Mouse (Mus musculus): Measurements from ENCODE around the gene Nrp1. TPM values are rescaled to one million over a fixed set of nuclear protein-coding genes. Genes with fewer than 3 reads are reported as not detected.

Gene Nrp1
- polyA plus RNA-seq, 2 experiments from 2014 or later: 209 to 238 TPM

DNA sequence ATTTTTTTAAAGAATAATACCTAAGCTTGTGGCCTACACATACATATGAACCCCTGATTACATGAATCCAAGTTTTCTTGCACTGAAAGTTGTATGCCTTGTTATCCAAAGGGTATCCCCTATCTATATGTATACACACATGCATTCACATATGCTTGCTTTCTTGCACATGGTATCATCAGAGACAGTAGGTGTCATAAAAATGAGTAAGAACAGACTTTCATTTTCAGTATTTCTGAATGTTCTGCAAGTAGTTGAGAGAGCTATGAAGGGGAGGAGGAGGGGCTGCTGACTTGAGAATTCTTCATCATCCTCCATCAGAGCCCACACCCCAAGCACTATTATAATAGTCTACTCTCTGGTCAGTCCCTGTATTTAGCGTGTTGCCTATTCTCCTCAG, 62.0 kb downstream of the Nrp1 start:
- peak; percentile 47 for ATAC-seq

DNA sequence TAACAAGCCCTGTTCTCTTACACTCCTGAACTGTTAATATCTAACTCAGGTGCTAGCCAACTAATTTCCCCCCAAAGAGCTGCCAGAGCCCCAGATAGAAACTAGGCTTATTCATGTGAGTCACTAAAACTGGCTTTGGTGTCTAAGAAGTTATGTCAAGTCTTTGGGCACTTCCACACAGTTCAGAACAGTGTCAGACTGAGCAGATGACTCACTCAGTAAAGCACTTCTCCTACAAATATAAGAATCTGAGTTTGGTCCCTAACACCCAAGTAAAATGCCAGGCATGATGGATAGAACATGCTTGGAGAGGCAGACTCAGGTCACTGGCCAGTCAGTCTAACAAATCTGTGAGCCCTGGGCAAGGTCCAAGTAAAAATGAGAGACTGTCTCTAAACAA, 65.4 kb downstream of the Nrp1 start:
- ATAC-seq: no peak

DNA sequence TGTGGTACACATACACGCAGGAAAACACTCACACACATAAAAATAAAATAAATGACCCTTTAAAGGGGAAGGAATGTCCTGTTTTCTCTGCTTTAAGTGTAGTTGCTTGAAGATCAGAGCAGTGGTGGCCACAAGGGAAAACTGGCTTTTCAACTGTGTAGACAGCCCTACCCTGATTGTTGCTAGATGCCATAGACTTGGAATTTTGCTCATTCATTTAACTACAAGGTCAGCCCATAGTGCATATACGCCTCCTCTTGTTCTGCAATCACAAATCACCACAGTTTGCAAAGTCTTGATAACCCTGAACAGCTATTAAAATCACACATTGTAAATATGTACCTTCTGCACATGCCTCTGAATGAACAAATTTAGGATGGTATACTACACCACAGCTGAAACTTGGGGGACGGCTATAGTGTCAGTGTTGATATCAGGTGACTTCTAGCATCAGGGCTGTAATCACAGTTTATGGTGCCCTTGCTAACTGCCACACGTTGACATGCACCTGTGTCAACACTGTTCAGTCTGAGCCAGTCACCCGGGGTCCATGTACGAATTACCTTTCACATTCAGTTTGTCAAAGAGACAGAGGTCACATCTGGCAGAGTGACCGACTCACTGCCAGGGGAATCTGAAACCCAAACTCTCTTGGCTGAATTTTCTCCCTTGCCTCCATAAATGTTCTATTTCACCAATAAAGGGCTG, 66.4 kb downstream of the Nrp1 start:
- no peak for ATAC-seq

DNA sequence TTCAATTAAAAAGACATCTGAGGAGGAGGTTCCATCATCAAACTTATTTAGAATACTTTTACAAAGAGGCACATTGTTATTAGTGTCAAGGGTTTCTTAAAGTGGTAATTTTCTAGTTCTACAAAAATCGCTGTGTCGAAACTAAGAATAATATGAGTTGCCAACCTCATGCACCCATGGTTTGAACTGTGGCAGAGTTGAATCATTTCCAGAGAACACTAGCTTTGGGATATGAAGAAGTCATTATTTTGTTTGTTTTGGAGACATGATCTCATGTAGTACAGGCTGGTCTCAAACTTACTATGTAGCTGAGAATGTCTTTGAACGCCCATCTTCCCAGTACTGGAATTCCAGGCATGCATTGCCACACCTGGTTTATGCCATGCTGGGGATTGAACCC, 68.7 kb downstream of the Nrp1 start:
- ATAC-seq: no peak

DNA sequence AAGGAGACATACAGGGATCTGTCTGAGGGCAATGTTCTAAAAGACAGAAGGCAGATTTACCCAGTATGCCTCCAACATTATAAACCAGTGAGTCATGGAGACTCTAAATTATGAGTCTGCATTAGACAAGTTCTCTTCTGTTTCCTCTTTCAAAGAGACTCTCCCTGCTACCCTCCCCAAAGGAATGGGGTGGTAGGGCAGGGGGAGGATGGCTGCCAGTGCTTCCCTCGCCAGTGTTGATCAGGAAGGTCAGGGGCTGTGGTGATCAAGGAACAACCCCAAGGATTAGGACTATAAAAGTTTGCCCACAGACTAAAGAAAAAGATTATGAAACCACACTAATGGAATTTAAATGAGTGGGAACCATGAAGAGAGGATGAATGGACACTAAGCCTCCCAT, 70.6 kb downstream of the Nrp1 start:
- no peak for ATAC-seq

DNA sequence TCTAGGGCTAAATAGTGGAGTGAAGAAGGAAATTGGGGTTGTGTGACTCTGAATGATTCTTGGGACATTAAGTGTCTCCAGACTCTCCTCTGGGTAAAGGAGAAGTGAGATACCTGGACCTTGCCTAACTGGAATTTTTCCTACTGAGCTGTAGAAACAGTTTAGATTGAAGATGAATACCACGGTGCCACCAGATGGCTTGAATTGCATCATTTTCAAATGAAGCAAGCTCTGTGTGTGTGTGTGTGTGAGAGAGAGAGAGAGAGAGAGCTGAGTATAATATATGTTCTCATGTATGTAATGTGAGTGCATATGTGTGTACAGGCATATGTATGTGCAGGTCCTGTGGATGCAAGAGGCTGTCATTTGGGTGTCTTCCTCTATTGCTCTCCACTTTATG, 72.7 kb downstream of the Nrp1 start:
- no peak for ATAC-seq

DNA sequence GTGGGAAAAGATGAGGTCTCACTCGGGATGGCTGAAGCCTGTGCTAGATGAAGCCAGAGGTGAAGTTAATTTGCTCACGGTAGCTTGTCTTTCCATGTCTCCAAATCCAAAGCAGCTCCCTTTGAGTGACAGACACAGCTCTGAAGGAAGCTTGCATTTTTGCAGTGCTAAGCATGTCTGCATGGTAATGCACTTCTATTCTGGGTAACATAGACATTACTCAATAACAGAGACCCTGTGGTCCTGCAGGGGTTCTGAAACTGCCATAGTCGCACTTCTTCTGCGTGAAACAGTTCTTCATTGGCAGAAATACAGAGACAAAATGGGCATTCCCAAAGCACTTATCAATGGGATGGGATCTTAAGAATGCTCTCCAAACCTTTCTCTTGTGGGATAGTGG, 77.3 kb downstream of the Nrp1 start:
- ATAC-seq: no peak

DNA sequence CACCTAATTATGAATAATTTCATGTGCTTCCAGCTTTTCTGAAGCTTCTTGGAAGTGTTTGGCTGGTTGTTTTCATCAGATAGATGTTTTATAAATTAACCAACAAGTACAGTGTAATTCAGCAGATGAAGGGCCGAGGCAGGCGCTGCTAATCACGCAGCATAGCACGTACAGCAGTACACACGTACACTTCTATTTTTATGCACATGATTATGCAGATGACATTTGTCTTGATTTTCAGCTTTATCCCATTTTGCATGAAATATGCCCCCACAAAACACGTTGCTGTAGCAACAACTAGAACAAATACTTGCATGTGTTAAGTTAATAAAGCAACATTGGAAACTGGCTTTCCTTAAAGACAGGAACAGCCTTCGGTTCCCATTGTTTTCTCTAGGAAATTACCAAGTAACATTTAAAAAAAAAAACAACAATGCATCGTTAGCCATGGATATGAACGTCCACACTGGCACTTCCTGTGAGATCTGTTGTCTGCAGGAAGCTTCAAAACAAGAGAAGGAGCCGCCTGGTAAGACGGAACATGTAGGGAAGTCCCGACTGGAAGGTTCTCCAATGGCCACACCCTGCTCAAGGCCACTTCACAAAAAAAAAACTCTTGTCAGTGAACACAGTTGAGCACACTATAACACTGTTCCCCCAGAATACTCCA, 78.9 kb downstream of the Nrp1 start:
- no peak for ATAC-seq

DNA sequence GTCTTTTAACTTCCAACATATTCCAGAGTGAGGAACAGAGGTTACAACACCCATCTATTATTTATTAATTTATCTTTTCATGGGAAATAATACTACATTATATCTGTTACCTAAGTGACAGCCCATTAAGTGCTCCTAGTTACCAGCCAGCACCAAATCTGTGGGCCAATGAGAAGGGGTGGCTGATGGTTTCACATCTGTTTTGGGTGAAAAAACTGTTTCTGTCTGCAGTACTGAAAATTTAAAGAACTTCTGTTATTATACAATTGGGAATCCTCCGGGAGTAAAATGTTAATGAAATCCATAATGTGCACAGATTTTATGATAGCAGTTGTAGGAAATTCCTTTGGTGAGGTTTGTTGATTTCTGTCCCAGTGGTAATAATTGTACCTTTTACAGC, 83.0 kb downstream of the Nrp1 start:
- no peak for ATAC-seq

DNA sequence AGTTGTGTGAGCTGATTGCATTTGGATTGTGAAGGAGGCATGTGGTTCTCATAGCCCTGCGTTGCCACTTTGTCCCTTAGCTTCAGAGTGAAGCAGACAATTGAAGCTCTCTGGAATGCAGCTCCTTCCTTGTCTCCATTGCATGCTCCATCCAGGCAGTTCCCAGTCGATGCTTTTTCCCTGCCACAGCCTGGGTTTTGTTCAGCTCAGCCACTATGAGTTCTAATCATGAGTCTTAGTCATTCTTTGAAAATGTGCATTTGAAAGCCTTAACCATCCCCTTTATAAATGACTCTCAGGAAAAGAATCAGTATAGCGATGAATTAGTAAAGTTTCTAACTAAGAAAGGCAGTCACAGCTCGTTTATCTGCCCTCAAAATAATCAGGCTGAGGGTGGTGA, 87.2 kb downstream of the Nrp1 start:
- ATAC-seq: no peak

DNA sequence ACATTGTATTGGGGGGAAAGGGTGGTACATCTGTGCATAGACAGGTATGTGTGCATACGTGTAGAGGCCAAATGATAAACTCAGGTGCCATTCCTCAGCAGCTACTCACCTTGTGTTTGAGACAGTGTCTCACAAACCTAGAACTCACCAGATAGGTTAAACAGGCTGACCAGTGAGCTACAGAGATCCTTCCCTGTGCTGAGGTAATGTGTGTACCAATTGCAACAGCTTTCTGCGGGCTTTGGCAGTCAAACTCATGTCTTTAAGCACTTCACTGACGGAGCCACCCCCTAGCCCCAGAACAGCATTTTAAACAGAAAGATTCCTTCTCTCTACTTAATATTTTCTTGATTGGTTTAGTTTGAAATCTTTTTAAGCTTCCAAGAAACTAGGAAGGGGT, 88.2 kb downstream of the Nrp1 start:
- no peak for ATAC-seq

DNA sequence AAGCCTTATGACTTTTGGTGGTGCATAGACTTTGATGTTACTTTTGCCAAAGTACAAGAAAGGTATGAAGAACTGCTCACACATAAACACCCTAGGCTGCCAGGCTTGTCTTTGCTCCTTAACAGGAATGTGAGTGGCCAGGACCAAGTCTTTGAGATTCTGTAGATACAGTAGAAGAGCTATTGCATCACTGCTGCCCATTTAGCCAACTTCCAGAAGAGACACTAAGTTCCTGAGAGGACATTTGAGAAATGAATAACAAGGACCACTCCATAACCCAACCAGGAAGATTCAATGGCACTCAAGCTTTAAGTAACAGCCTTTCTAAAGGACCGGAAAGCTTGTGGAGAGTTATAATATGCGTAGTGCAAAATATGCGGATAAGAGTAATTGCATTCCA, 88.9 kb downstream of the Nrp1 start:
- ATAC-seq: no peak

DNA sequence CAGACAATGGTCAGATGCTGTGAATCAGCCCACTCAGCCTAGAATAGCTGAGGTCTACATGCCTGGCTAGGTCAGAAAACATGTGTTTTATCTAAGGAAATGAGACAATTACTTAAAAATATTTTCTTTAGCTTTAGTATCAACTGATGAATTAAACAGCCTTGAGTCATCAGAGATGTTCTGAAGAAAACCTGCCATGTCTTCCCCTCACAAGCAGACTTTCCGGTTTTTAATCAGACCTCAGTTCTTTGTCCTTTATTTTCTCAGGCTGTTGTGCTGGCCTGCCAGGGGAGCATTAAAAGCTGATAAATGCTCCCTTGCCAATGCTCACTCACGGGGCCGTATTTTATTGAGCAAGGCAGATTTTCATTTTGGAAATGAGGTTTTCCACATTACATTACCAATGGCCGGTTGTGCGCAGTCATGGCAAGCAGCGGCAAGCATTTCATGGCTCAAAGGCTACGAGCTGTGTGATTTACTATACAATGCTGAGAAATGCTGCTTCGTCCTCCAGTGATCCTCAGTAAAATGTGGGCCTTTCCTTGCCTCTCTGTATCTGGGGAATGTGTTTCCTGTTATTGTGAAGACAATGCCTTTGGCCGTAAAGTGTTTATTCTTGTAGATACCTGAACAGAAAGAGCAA, 92.1 kb downstream of the Nrp1 start:
- ATAC-seq: no peak

DNA sequence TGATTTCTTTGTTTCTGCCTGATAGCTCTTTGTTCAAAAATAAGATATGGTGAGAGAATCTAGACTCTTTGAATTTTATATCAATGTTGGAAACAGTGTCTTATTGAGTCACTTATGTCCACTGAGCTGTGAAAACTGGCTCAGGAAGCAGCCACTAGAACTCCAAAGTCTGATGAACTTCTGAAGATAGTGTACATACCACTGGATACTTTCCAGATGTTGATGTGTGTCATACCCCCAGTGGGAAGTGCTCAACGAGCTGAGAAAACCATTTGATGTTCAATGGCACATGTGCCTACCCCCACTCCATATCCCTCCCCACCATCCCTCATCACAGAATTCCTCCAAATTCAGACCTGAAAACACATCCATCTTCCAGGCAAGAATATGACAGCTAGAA, 92.7 kb downstream of the Nrp1 start:
- no peak for ATAC-seq

DNA sequence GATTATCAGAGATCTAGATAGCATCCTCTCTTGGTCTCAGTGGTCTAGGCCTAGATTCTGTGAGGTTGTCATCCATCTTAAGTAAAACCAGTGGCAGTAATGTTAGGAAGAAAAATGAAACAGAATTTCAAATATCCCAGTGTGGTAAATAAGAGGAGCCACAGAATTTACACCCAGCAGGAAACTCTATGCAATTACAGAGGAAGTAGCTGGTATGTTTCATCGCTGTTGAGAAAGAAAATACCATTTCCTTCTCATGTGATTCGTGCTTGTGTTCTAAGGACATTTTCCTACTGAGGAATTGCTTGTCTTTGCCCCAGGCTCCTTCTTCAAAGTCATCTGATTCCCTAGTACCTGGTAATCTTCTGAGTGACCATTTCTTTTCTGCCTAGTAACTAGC, 95.1 kb downstream of the Nrp1 start:
- no peak for ATAC-seq

DNA sequence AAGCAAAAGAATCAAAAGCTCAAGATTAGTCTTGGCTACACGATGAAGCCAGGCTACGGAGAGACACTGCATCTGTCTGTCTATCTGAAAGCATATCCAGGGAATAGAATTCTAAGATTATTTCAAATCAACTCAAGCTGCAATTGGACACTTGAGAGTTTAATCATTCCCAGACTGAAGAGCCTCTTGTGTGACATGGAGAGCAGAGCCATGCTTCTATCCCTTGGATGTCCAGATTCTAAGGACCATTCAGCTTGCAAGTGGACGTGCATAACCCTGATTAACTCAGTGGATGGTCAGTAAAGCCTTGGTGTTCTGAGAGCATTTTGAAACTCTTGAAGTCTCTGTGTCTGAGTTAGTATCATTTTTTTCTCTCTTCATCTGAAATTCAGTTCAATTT, 95.6 kb downstream of the Nrp1 start:
- ATAC-seq: no peak

DNA sequence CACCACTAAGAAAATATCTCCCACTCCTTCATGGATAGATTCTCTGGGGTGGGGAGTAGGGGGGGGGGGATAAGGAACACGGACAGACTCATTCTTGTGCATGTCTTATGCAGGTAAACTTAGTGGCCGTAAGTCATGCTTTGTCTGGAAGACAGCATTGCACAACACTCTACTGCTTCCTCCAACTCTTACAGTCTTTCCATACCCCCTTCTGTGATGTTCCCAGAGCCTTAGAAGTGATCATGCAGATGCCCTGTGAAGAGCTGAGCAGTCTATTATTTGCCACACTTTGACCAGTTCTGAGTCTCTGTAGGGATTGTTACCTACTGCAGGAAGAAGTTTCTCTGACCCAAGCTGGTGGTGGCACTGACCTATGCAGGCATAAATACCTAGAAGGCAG, 98.9 kb downstream of the Nrp1 start:
- ATAC-seq: no peak

DNA sequence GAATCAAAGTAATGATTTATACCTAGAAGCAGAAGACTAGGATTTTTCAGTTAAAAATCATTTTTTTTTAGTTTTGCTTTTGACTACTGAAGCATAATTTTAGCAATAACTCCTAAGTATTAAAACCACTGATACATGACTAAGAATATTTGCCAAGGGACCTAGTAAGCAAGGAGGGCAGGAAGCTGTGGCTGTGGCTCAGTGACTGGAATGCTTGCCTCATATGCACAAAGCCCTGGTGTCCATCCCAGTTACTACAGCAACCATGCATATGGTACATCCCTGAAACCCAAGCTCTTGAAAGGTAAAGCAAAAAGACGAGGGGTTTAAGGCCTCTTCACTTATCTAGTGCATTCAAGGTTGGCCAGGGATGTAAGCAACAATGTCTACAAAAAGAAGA, 101.3 kb downstream of the Nrp1 start:
- ATAC-seq: no peak

DNA sequence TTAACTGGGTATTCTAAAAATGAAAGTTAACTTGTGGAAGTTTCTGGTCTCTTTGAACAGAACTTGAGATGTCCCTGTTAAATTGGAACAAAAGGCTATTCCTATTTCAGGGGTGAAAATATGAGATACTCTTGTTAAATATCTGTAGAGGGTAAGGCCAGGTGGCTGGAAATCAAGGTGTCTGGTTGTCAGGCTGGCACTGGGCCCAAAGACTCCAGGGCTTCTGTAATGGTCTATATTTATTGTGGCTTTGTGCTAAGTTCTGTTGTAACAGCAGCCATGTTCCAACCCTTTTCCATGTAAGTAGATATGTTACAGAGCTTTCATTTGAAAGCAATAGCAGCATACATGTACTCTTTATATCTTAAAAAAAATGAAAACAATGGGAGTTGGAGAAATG, 103.3 kb downstream of the Nrp1 start:
- ATAC-seq: no peak

DNA sequence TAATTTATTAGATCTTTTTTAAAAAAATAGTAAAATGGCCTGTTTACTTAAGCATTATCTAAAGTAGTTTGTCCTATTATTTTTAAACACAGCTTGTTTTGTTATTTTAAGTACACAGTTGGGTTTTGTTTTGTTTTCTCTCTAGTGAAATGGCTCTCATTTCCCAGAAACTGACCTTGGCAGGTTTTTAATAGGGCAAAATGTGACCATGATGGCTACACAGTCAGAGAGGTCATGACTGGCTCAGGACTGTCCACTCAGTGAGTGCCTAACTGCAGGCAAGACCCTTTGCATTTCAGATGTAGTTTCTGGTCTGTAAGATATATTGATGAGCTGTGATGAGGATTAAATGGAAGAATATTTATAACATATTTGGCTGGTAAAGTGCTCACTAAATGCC, 104.8 kb downstream of the Nrp1 start:
- no peak for ATAC-seq

DNA sequence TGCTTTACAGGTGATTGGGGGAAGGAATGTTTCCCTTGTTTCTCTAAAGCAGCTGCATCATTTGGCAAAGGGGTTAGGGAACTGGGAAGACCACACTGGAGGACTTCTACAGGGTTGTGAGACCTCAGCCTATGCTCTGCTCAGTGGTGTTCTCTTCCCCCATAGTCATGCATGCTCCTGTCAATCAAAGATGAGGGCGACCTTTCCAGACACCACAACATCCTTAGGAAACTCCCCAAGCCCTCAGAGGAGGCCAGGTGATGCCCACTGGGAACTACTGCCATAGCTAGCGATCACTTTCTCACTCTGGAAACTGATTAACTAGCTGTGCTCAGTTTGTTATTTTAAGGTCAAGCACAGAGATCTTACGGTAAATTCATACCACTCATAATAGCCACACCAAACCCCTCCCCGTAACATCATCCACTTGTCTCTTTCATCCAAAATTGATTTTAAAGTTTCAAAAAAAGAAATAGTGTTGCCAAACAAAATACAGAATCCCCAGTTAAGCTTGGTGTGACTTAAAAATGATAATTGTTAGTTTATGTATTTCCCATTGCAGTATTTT, 105.7 kb downstream of the Nrp1 start:
- peak; percentile 42 for ATAC-seq

DNA sequence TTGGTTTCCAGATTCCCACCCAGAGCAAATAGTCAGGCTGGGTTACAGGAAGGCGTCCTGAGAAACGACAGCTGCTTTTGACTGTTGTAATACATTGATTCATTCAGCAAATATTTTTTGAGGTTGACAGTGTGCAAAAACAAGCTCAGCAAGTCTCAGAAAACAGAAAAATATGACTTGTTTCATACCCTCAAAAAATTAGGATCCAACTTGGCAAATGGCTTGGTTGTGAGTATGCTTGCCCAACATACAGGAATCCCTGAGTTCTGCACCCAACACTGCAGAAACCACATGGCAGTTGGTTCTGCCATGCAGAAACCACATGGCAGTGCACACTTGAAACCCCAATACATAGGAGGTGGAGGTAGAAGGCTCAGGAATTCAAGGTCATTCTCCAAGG, 107.1 kb downstream of the Nrp1 start:
- ATAC-seq: no peak

DNA sequence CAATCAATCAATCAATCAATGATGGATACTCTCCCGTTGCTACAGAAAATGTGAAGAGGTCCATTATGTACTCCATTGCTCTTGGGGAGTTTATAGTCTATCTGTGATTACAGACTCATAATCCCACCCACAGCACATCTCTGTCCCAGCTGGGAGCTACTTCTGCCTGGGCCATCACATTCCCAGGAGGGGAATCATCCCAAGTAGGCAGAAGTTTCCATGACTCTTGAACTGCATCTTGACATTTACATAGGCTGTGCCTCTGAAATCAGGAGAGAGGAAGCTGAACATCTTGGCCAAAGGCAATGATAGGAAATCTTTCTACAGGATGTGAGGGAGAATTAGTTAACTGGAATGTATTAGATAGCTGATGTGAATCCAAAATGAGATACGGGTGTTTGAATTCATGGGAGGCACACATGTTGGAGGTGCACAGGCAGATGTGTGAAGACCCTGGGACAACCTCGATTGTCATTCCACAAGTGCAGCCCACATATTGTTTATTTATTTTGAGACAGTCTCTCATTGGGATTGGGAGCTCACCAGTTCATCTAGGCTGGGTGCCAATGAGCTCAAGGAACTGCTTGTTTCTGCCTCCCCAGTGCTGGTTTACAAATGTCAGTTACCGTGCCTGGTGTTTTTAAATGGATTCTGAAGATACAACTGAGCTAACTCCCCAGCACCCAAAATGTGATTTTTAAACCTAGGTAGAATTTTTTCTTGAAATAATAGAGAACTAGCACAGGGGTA, 108.5 kb downstream of the Nrp1 start:
- no peak for ATAC-seq
